Mouse (Mus musculus) forebrain, postnatal 0 days (tissue): ENCODE measurements around the gene Kmo. TPM values are rescaled to one million over a fixed set of nuclear protein-coding genes. Genes with fewer than 3 reads are reported as not detected.
A peak's percentile ranks its signal among the peaks of the same experiment; 100 is the strongest.

ENCODE experiments used
- ATAC-seq: fragments of 200-750 bp; cut with Nextera tagmentation; 2 replicates; pipeline ENCODE4 v1.8.0; 2017; ENCODE audit warnings: mild to moderate bottlenecking, moderate library complexity
- DNase-seq: peaks from one replicate; pipeline ENCODE4 v3.0.0-alpha.2; 2015
- H3K27ac ChIP-seq: fragments of 300-500 bp; sonication (generic); 2 replicates; pipeline ENCODE4 v1.5.1; 2014; ENCODE audit warnings: low read depth, mild to moderate bottlenecking, antibody characterized with exemption, low read length, moderate library complexity, mixed read lengths
- H3K27me3 ChIP-seq: fragments of 300-500 bp; sonication (generic); 2 replicates; pipeline ENCODE4 v1.6.1; 2014; ENCODE audit warnings: mild to moderate bottlenecking, low read length, mixed read lengths; ENCODE audit not compliant: insufficient read depth
- H3K36me3 ChIP-seq: fragments of 300-500 bp; sonication (generic); 2 replicates; pipeline ENCODE4 v1.6.1; 2014; ENCODE audit warnings: mild to moderate bottlenecking, moderate library complexity; ENCODE audit not compliant: insufficient read depth
- H3K4me1 ChIP-seq: fragments of 300-500 bp; sonication (generic); 2 replicates; pipeline ENCODE4 v1.6.1; 2014; ENCODE audit warnings: antibody characterized with exemption; ENCODE audit not compliant: insufficient read depth
- H3K4me2 ChIP-seq: fragments of 300-500 bp; sonication (generic); 2 replicates; pipeline ENCODE4 v1.6.1; 2014; ENCODE audit warnings: low read depth, mild to moderate bottlenecking, moderate library complexity
- H3K4me3 ChIP-seq: fragments of 300-500 bp; sonication (generic); 2 replicates; pipeline ENCODE4 v1.5.1; 2014; ENCODE audit warnings: low read depth, low read length, mixed read lengths
- H3K9ac ChIP-seq: fragments of 300-500 bp; sonication (generic); 2 replicates; pipeline ENCODE4 v1.6.1; 2014; ENCODE audit warnings: mild to moderate bottlenecking
- H3K9me3 ChIP-seq: fragments of 300-500 bp; sonication (generic); 2 replicates; pipeline ENCODE4 v1.6.1; 2016; ENCODE audit warnings: low read length
- CTCF ChIP-seq: sonication (generic); IDR thresholded peaks from 2 replicates; pipeline ENCODE4 v1.5.1; 2016; ENCODE audit warnings: antibody characterized with exemption, control low read depth, low read depth
- WGBS: fragments of 180-500 bp; shearing (Covaris S2); extraction: QIAGEN DNeasy Blood & Tissue Kit; methylation state at CpG from one replicate; pipeline ENCODE4 v1.1.7; 2014; 5-methylcytosine and 5-hydroxymethylcytosine counted together
- polyA plus RNA-seq: library from polyadenylated mRNA; unstranded; fragments of >200 nt; fragmentation: Nextera tagmentation; extraction: Ambion mirVana; gene quantifications from 2 replicates; pipeline ENCODE4 v1.2.1, GENCODE M21; 2015
- total RNA-seq: library from RNA; depleted of rRNA; stranded (reverse); fragments of >200 nt; gene quantifications from 2 replicates; pipeline ENCODE4 v1.2.3, GENCODE M21; 2014

Gene Kmo
- total and polyA plus RNA-seq, 2 experiments from 2014 or later, result not detected

DNA sequence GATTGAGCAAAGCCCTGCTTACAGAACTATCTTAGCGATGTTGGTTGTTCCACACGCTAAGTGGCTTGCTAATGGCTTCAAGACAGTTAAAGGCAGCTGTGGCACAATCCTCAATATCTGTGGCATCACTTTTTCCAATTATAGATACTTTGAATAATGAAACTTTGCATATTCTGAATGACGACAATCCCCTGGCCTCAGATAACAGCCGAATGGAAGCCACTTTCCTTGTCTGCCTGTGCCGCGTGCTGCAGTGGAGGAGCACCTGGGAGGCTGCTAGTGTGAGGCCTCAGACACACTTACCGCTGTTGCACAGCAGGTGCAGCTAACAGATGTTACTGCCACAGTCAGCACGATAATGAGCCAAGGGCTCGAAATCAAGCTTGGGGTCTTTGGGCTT is 5.2 kb upstream of the Kmo start:
- no peak for TF ChIP-seq CTCF
- DNase-seq (no peak), ATAC-seq (no peak)
- Histone ChIP-seq H3K4me3 (no peak overlapping the region), H3K4me1 (no peaks in the 10 kb centered on the region), H3K4me2 (no peak overlapping the region), H3K9ac (no peak overlapping the region), H3K9me3 (no peaks in the 10 kb centered on the region), H3K27me3 (no peaks in the 10 kb centered on the region), H3K27ac (no peak overlapping the region), H3K36me3 (peaks cover 45% of the 10 kb centered on the region)
- WGBS, result 88% methylated on average over 9 of the region's 9 CpGs

DNA sequence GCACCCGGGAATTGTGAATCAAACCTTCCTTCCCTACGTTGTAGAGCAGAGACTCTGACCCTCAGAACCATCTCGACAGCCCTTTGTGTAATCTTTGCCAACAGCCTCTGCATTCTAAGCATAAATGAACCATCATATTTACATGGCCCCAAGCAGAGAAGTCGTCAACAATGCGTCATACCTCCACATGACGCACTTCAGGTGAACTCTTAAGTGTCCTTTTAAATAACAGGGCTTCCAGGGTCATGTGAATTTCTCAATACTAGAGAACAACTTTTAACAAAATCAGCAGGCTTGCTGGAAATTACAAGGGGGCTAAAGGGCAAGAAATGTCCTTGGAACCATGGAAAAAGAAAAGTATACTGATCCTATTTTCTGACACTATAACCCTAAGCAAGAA is 3.5 kb downstream of the Kmo start:
- Histone ChIP-seq H3K36me3 (no peaks in the 10 kb centered on the region; the same call in none of the 2 replicates), H3K4me2 (no peak overlapping the region), H3K9ac (no peak overlapping the region), H3K4me1 (peaks cover 3% of the 10 kb centered on the region; the same call in 1 of the 2 replicates), H3K4me3 (no peak overlapping the region), H3K27ac (no peak overlapping the region), H3K27me3 (no peaks in the 10 kb centered on the region), H3K9me3 (no peaks in the 10 kb centered on the region)
- DNase-seq (no peak), ATAC-seq (no peak)
- TF ChIP-seq CTCF, result no peak
- 87% methylated on average over 6 of the region's 6 CpGs for WGBS

DNA sequence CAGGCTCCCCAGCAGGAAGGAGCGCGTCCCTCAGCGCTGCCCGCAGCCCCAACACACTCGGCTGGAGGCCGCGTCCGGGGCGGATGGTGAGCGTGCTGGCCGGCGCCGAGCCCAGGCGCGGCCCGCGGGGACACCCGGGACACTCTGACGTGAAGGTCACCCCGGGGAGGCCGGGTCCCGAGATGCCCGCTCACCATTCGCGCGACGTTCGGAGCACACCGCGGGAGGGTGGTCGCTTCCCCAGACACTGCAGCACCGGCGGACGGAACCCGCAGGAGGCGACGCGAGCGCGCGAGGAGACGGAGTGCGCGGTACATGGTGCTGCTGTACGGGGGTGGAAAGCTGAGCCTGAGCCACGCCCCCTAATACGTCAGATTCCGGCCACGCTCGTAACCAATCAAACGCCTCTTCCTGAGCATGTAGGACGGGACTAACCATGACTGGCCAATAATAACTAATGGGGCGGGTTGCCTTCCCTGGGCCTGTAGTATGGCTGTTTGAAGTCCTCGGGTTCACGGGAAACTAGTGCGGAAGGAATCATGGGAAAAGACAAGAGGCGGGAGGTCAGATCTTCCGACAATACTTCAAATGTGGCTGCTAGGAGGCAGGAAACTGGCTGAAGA is 5.2 kb downstream of the Kmo start, which contains the start of gene Fh1:
TSS of gene Fh1 (minus strand) at position 379 of the 623 bp plus-strand sequence.
- TF ChIP-seq CTCF, result peak; percentile 43; the same call in 1 of the 2 replicates

DNA sequence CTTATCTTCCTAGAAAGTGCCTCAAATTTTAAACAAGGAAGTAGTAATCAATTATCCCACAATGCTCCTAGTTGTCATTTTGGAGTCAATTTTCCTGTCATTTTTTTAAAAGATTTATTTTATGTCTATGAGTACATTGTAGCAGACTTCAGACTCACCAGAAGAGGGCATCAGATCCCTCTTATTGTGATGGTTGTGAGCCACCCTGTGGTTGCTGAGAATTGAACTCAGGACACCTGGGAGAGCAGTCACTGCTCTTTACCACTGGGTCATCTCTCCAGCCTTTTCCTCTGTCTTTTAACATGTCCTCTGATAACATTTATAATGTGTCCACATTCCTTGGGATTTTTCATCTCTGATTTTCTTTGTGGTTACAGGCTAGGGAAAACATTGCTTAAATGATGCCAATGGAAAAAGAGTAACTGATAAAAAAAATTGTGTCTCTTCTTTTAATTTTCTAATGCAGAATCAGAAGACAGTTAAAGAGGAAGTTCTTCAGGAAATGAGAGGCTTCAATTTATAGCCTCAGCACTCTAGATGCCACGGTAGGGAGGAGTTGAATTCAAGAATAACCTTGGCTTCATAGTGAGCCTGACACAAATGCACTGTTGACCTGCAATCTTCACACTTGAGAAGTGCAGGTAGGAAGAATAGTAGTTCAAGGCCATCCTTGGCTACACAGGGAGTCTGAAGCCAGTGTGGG is 6.0 kb downstream of the Kmo start:
- Histone ChIP-seq H3K9me3 (no peaks in the 10 kb centered on the region), H3K27ac (peak overlapping the region; percentile 64; the same call in 1 of the 2 replicates), H3K36me3 (no peaks in the 10 kb centered on the region), H3K4me3 (peak overlapping the region; percentile 93), H3K27me3 (no peaks in the 10 kb centered on the region), H3K4me1 (peaks cover 3% of the 10 kb centered on the region; the same call in 1 of the 2 replicates), H3K4me2 (peak overlapping the region; percentile 90), H3K9ac (no peak overlapping the region; the same call in 1 of the 2 replicates)
- DNase-seq (peak; percentile 75), ATAC-seq (peak; percentile 59)
- peak; percentile 83 for TF ChIP-seq CTCF
- WGBS, result 88% methylated on average over 1 of the region's 1 CpGs

More for the DNA sequence above, 5.2 kb downstream of the Kmo start, which contains the start of gene Fh1:
- Histone ChIP-seq H3K4me2 (peak within 1 kb of the TSS; percentile 90), H3K9me3 (no peaks in the 10 kb centered on the region), H3K27ac (peak within 1 kb of the TSS; percentile 80), H3K4me3 (peak within 1 kb of the TSS; percentile 93), H3K9ac (peak within 1 kb of the TSS; percentile 90), H3K4me1 (peaks cover 3% of the 10 kb centered on the region; the same call in 1 of the 2 replicates), H3K27me3 (no peaks in the 10 kb centered on the region), H3K36me3 (no peaks in the 10 kb centered on the region)
- peak; percentile 97 for DNase-seq
- ATAC-seq, result peak; percentile 99
- 2% methylated on average over 58 of the region's 58 CpGs for WGBS

DNA sequence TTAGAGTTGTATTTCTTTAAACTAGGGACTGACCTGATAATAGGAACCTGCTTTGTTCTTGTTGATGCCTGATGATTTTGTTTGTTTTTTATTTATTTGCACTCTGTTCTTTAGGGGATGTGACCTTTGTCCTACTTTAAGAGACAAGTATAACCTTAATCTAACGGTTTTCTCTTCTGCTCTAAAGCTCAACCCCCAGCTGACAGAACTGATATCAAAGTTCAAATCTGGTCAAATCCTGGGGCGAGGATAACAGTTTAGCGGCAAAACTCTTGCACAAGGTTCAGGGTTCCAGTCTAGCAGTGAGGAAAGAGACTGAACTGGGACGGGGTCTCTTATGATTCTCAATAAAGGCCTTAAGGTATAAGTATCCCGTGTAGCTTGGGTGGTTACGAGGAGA is 9.1 kb downstream of the Kmo start:
- WGBS, result 88% methylated on average over 6 of the region's 6 CpGs
- no peaks in the 10 kb centered on the region for H3K36me3 ChIP-seq
- H3K27ac ChIP-seq, result no peak overlapping the region
- no peak for ATAC-seq
- peaks cover 3% of the 10 kb centered on the region; the same call in 1 of the 2 replicates for H3K4me1 ChIP-seq
- no peak for TF ChIP-seq CTCF
- no peaks in the 10 kb centered on the region for H3K9me3 ChIP-seq
- no peak for DNase-seq
- H3K4me2 ChIP-seq, result no peak overlapping the region
- H3K9ac ChIP-seq, result no peak overlapping the region
- no peak overlapping the region for H3K4me3 ChIP-seq
- H3K27me3 ChIP-seq, result no peaks in the 10 kb centered on the region

DNA sequence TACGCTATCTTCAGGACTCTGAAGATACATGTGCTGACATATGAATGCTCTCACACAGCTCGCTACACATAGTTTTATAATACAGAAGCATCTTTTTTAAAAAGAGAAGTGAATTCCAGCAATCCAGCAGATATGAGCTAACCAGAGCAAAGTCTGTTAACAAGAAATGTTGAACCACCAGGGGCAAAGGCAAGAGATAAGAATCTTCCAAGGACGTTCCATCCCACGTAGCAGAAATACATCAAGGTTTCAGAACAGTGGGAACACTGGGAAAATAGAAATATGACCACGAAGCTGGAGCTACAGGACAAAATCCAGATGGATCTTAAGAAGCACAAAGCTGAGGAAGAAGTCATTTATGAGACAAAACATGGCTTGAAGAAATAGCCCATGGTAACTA is 10.2 kb downstream of the Kmo start:
- 92% methylated on average over 5 of the region's 5 CpGs for WGBS
- Histone ChIP-seq H3K27ac (no peak overlapping the region), H3K9ac (no peak overlapping the region), H3K9me3 (no peaks in the 10 kb centered on the region), H3K4me1 (no peaks in the 10 kb centered on the region), H3K27me3 (no peaks in the 10 kb centered on the region), H3K36me3 (no peaks in the 10 kb centered on the region), H3K4me3 (no peak overlapping the region), H3K4me2 (no peak overlapping the region)
- ATAC-seq (no peak), DNase-seq (no peak)
- TF ChIP-seq CTCF, result no peak

DNA sequence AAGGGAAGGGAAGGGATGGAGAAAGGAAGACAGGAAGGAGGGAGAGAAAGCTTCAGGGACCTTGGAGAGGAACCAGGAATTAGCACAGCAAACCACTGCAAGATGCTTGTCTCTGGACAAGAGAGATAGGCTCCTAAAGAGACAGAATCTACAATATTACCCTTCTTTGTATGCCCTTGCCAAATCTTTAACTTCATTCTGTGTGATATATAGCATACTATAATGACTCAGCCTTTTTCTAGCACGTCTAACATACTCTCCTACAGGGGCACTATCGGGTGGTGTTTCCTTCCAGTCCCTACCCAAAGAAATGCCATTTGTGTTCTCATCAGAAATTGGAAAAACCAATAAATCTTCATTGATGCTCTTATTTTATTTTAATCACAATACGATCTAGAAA is 10.9 kb downstream of the Kmo start:
- no peak overlapping the region for H3K4me3 ChIP-seq
- H3K4me1 ChIP-seq, result no peaks in the 10 kb centered on the region
- no peaks in the 10 kb centered on the region for H3K27me3 ChIP-seq
- WGBS, result 90% methylated on average over 3 of the region's 3 CpGs
- no peaks in the 10 kb centered on the region for H3K36me3 ChIP-seq
- no peak overlapping the region for H3K9ac ChIP-seq
- H3K4me2 ChIP-seq, result no peak overlapping the region
- DNase-seq (no peak), ATAC-seq (no peak)
- no peak for TF ChIP-seq CTCF
- H3K27ac ChIP-seq, result no peak overlapping the region
- H3K9me3 ChIP-seq, result no peaks in the 10 kb centered on the region
